Mouse (Mus musculus) midbrain, embryonic 13.5 days (tissue): ENCODE data around the gene Rmdn3. TPM values are rescaled to one million over a fixed set of nuclear protein-coding genes. Genes with fewer than 3 reads are reported as not detected.

Source experiments
- ATAC-seq: fragments of 200-750 bp; cut with Nextera tagmentation; 2 replicates; pipeline ENCODE4 v1.8.0; 2017; ENCODE audit warnings: mild to moderate bottlenecking, moderate TSS enrichment, moderate library complexity
- H3K27ac ChIP-seq: fragments of 300-500 bp; sonication (generic); 2 replicates; pipeline ENCODE4 v1.5.1; 2015; ENCODE audit warnings: inconsistent platforms, mild to moderate bottlenecking, moderate library complexity
- H3K27me3 ChIP-seq: fragments of 300-500 bp; sonication (generic); 2 replicates; pipeline ENCODE4 v1.6.1; 2015; ENCODE audit warnings: mild to moderate bottlenecking, inconsistent platforms
- H3K36me3 ChIP-seq: fragments of 300-500 bp; sonication (generic); 2 replicates; pipeline ENCODE4 v1.6.1; 2015; ENCODE audit warnings: mild to moderate bottlenecking, inconsistent platforms
- H3K4me1 ChIP-seq: fragments of 300-500 bp; sonication (generic); replicated peaks from 2 replicates; pipeline ENCODE4 v1.6.1; 2015; ENCODE audit warnings: inconsistent platforms
- H3K4me2 ChIP-seq: fragments of 300-500 bp; sonication (generic); replicated peaks from 2 replicates; pipeline ENCODE4 v1.6.1; 2015; ENCODE audit warnings: moderate library complexity, mild to moderate bottlenecking, inconsistent platforms
- H3K4me3 ChIP-seq: fragments of 300-500 bp; sonication (generic); replicated peaks from 2 replicates; pipeline ENCODE4 v1.5.1; 2015; ENCODE audit warnings: mild to moderate bottlenecking, inconsistent platforms
- H3K9ac ChIP-seq: fragments of 300-500 bp; sonication (generic); replicated peaks from 2 replicates; pipeline ENCODE4 v1.6.1; 2015; ENCODE audit warnings: mild to moderate bottlenecking, inconsistent platforms
- H3K9me3 ChIP-seq: fragments of 300-500 bp; sonication (generic); 2 replicates; pipeline ENCODE4 v1.6.1; 2016; ENCODE audit warnings: mild to moderate bottlenecking, inconsistent platforms
- WGBS: fragments of 180-500 bp; shearing (Covaris S2); methylation state at CpG from one replicate; pipeline ENCODE4 v1.1.7; 2015; 5-methylcytosine and 5-hydroxymethylcytosine counted together
- polyA plus RNA-seq: library from polyadenylated mRNA; unstranded; fragments of >200 nt; fragmentation: Nextera tagmentation; extraction: Ambion mirVana; gene quantifications from 2 replicates; pipeline ENCODE4 v1.2.1, GENCODE M21; 2015

The Rmdn3 gene
- polyA plus RNA-seq, 1 experiment from 2014 or later: 44.3 TPM

- Histone ChIP-seq H3K27me3 (no peaks in the 10 kb centered on the region), H3K9ac (no peak overlapping the region), H3K4me2 (no peak overlapping the region), H3K4me3 (no peak overlapping the region), H3K36me3 (peaks cover 70% of the 10 kb centered on the region), H3K9me3 (no peaks in the 10 kb centered on the region), H3K27ac (no peak overlapping the region), H3K4me1 (no peaks in the 10 kb centered on the region)
- no peak for ATAC-seq
- WGBS: 91% methylated on average over 5 of the region's 5 CpGs
Observed at GRCm38 (mm10) chr2:119136346-119136898, 20.4 kb downstream of the Rmdn3 start.

- Histone ChIP-seq H3K9ac (peak overlapping the region; percentile 69), H3K4me1 (peaks cover 20% of the 10 kb centered on the region), H3K27ac (no peak overlapping the region), H3K9me3 (no peaks in the 10 kb centered on the region), H3K36me3 (0 out of 2 replicates have a peak, but pooled peaks cover 13% of the 10 kb centered on the region), H3K27me3 (no peaks in the 10 kb centered on the region), H3K4me3 (peak overlapping the region; percentile 65), H3K4me2 (peak overlapping the region; percentile 97)
- peak; percentile 29; the same call in 1 of the 2 replicates for ATAC-seq
- 15% methylated on average over 20 of the region's 20 CpGs for WGBS
Observed at GRCm38 (mm10) chr2:119113121-119113925, 43.5 kb downstream of the Rmdn3 start.

GRCm38 (mm10) chr2:119112438-119113112 lies 44.3 kb downstream of the Rmdn3 start, which contains the start of gene Rad51:
Gene Rad51 (plus strand): TSS chr2:119112793.
- Histone ChIP-seq H3K36me3 (0 out of 2 replicates have a peak, but pooled peaks cover 13% of the 10 kb centered on the region), H3K4me2 (peak within 1 kb of the TSS; percentile 97), H3K27me3 (no peaks in the 10 kb centered on the region), H3K4me3 (peak within 1 kb of the TSS; percentile 65), H3K9ac (peak within 1 kb of the TSS; percentile 69), H3K9me3 (no peaks in the 10 kb centered on the region), H3K4me1 (peaks cover 20% of the 10 kb centered on the region), H3K27ac (peak within 1 kb of the TSS; percentile 81)
- ATAC-seq: peak; percentile 95
- under 1% methylated on average over 51 of the region's 51 CpGs for WGBS

- Histone ChIP-seq H3K4me1 (peaks cover 20% of the 10 kb centered on the region), H3K9me3 (no peaks in the 10 kb centered on the region), H3K4me3 (no peak overlapping the region), H3K27me3 (no peaks in the 10 kb centered on the region), H3K4me2 (no peak overlapping the region), H3K9ac (no peak overlapping the region), H3K27ac (no peak overlapping the region), H3K36me3 (0 out of 2 replicates have a peak, but pooled peaks cover 6% of the 10 kb centered on the region)
- no peak for ATAC-seq
- 92% methylated on average over 3 of the region's 3 CpGs for WGBS
Observed at GRCm38 (mm10) chr2:119111060-119111459, 45.8 kb downstream of the Rmdn3 start.

GRCm38 (mm10) chr2:119108554-119108953 lies 48.3 kb downstream of the Rmdn3 start:
- WGBS: 71% methylated on average over 4 of the region's 4 CpGs
- Histone ChIP-seq H3K4me3 (no peak overlapping the region), H3K4me1 (peaks cover 12% of the 10 kb centered on the region), H3K36me3 (0 out of 2 replicates have a peak, but pooled peaks cover 10% of the 10 kb centered on the region), H3K9ac (no peak overlapping the region), H3K4me2 (no peak overlapping the region), H3K9me3 (no peaks in the 10 kb centered on the region), H3K27ac (no peak overlapping the region), H3K27me3 (no peaks in the 10 kb centered on the region)
- ATAC-seq: no peak

GRCm38 (mm10) chr2:119106583-119106982 lies 50.3 kb downstream of the Rmdn3 start:
- no peak overlapping the region for H3K27ac ChIP-seq
- H3K9me3 ChIP-seq: no peaks in the 10 kb centered on the region
- no peak for ATAC-seq
- no peak overlapping the region for H3K4me2 ChIP-seq
- H3K4me1 ChIP-seq: peaks cover 2% of the 10 kb centered on the region; the same call in 1 of the 2 replicates
- H3K36me3 ChIP-seq: peaks cover 25% of the 10 kb centered on the region
- H3K27me3 ChIP-seq: no peaks in the 10 kb centered on the region
- no peak overlapping the region for H3K9ac ChIP-seq
- H3K4me3 ChIP-seq: no peak overlapping the region
- 81% methylated on average over 5 of the region's 5 CpGs for WGBS

- Histone ChIP-seq H3K4me2 (no peak overlapping the region), H3K27me3 (no peaks in the 10 kb centered on the region), H3K27ac (no peak overlapping the region), H3K4me1 (no peaks in the 10 kb centered on the region), H3K9ac (no peak overlapping the region), H3K4me3 (no peak overlapping the region), H3K9me3 (no peaks in the 10 kb centered on the region), H3K36me3 (peaks cover 27% of the 10 kb centered on the region)
- ATAC-seq: no peak
Observed at GRCm38 (mm10) chr2:119101552-119101951, 55.3 kb downstream of the Rmdn3 start.

Other genes with a start within 250 kb of the Rmdn3 start
- 6.2 and 6.6 TPM in 2 replicates for gene Chst14, start 230.5 kb downstream of the Rmdn3 start, polyA plus RNA-seq
- gene Ccdc32, start 127.6 kb downstream of the Rmdn3 start, polyA plus RNA-seq: 30.7 and 31.9 TPM in 2 replicates
- gene Rpusd2, start 122.2 kb downstream of the Rmdn3 start, polyA plus RNA-seq: 5.6 and 5.8 TPM in 2 replicates
- 26.6 and 30.8 TPM in 2 replicates for gene Knl1, start 109.9 kb downstream of the Rmdn3 start, polyA plus RNA-seq
- gene Rad51, start 44.2 kb downstream of the Rmdn3 start, polyA plus RNA-seq: 21.3 and 22.5 TPM in 2 replicates
- gene Gchfr, start 10.7 kb upstream of the Rmdn3 start, polyA plus RNA-seq: 4.4 and 15.5 TPM in 2 replicates
- 1.1 and 1.2 TPM in 2 replicates for gene Gm14137, start 17.5 kb upstream of the Rmdn3 start, polyA plus RNA-seq
- gene Zfyve19, start 51.6 kb upstream of the Rmdn3 start, polyA plus RNA-seq: 56.7 and 59.1 TPM in 2 replicates
- 24.0 and 24.3 TPM in 2 replicates for gene Dnajc17, start 51.8 kb upstream of the Rmdn3 start, polyA plus RNA-seq
- gene Ppp1r14d, start 72.9 kb upstream of the Rmdn3 start, polyA plus RNA-seq: not detected in 2 replicates
- gene Spint1, start 80.3 kb upstream of the Rmdn3 start, polyA plus RNA-seq: 0.34 and 0.48 TPM in 2 replicates
- 15.1 and 15.5 TPM in 2 replicates for gene Rhov, start 114.2 kb upstream of the Rmdn3 start, polyA plus RNA-seq
- 26.0 and 26.3 TPM in 2 replicates for gene Vps18, start 131.7 kb upstream of the Rmdn3 start, polyA plus RNA-seq
- gene Dll4, start 168.8 kb upstream of the Rmdn3 start, polyA plus RNA-seq: 5.4 and 5.9 TPM in 2 replicates
- gene Chac1, start 194.2 kb upstream of the Rmdn3 start, polyA plus RNA-seq: 4.0 and 4.3 TPM in 2 replicates